Mouse (Mus musculus) embryonic facial prominence, embryonic 11.5 days (tissue): ENCODE measurements around the gene Gm4491. TPM values are rescaled to one million over a fixed set of nuclear protein-coding genes. Genes with fewer than 3 reads are reported as not detected.
"Not testable (repeated sequence)": the region's sequence is repeated elsewhere in the genome, so short reads cannot be mapped to it uniquely, and the experiment has no call there.

Source experiments
- ATAC-seq: fragments of 200-750 bp; cut with Nextera tagmentation; replicated peaks from 2 replicates; pipeline ENCODE4 v1.8.0; 2017; ENCODE audit warnings: low read depth; ENCODE audit not compliant: insufficient number of reproducible peaks, low FRiP score, low TSS enrichment
- DNase-seq: peaks from one replicate; pipeline ENCODE4 v3.0.0-alpha.2; 2015; ENCODE audit warnings: low spot score
- H3K27ac ChIP-seq: fragments of 300-500 bp; sonication (generic); replicated peaks from 2 replicates; pipeline ENCODE4 v1.5.1; 2014; ENCODE audit warnings: mild to moderate bottlenecking, low read depth, low read length, control low read depth
- H3K27me3 ChIP-seq: fragments of 300-500 bp; sonication (generic); 2 replicates; pipeline ENCODE4 v1.6.1; 2014; ENCODE audit warnings: mild to moderate bottlenecking, low read length, moderate library complexity, mixed read lengths; ENCODE audit not compliant: control insufficient read depth, insufficient read depth
- H3K36me3 ChIP-seq: fragments of 300-500 bp; sonication (generic); replicated peaks from 2 replicates; pipeline ENCODE4 v1.6.1; 2014; ENCODE audit warnings: low read depth, mild to moderate bottlenecking, low read length, moderate library complexity, mixed read lengths; ENCODE audit not compliant: control insufficient read depth, insufficient read depth
- H3K4me1 ChIP-seq: fragments of 300-500 bp; sonication (generic); 2 replicates; pipeline ENCODE4 v1.6.1; 2014; ENCODE audit warnings: low read length, mixed read lengths; ENCODE audit not compliant: control insufficient read depth, insufficient read depth
- H3K4me2 ChIP-seq: fragments of 300-500 bp; sonication (generic); 2 replicates; pipeline ENCODE4 v1.6.1; 2014; ENCODE audit warnings: low read depth, mild to moderate bottlenecking, control low read depth, low read length, moderate library complexity
- H3K4me3 ChIP-seq: fragments of 300-500 bp; sonication (generic); 2 replicates; pipeline ENCODE4 v1.5.1; 2014; ENCODE audit warnings: low read depth, low read length, control low read depth
- H3K9ac ChIP-seq: fragments of 300-500 bp; sonication (generic); replicated peaks from 2 replicates; pipeline ENCODE4 v1.6.1; 2014; ENCODE audit warnings: mild to moderate bottlenecking, control low read depth, low read length
- H3K9me3 ChIP-seq: fragments of 300-500 bp; sonication (generic); replicated peaks from 2 replicates; pipeline ENCODE4 v1.6.1; 2016; ENCODE audit warnings: mild to moderate bottlenecking, low read length, inconsistent platforms, mixed read lengths; ENCODE audit not compliant: control insufficient read depth
- WGBS: fragments of 180-500 bp; shearing (Covaris S2); extraction: QIAGEN DNeasy Blood & Tissue Kit; methylation state at CpG from one replicate; pipeline ENCODE4 v1.1.7; 2014; 5-methylcytosine and 5-hydroxymethylcytosine counted together
- polyA plus RNA-seq: library from polyadenylated mRNA; unstranded; fragments of >200 nt; fragmentation: Nextera tagmentation; extraction: Ambion mirVana; gene quantifications from 2 replicates; pipeline ENCODE4 v1.2.1, GENCODE M21; 2014

The Gm4491 gene
- polyA plus RNA-seq, 1 experiment from 2014 or later = not detected

DNA sequence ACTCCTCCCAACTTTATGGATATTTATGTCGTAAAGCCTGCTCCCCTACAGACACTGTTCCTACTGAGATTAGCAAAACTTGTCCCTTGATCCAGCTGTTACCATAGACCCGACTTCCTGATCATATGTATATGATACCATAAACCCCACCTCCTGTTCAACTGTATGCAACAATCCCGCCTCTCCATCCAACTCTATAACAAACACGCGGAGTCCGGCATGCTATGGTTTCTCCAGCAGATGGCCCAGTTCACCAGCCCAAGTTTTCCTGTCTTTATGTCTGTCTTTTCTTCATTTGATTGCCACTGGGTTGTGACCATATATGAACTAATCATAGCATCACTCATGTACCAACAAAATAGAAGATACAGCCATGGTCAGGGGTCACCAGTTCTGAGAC lies 40.1 kb downstream of the Gm4491 start:
- Histone ChIP-seq H3K36me3 (no peaks in the 10 kb centered on the region), H3K27ac (no peak overlapping the region), H3K27me3 (no peaks in the 10 kb centered on the region), H3K9ac (no peak overlapping the region), H3K4me2 (no peak overlapping the region), H3K9me3 (no peaks in the 10 kb centered on the region), H3K4me1 (no peaks in the 10 kb centered on the region), H3K4me3 (no peak overlapping the region)
- DNase-seq (no peak), ATAC-seq (no peak)
- 84% methylated on average over 6 of the region's 6 CpGs for WGBS

DNA sequence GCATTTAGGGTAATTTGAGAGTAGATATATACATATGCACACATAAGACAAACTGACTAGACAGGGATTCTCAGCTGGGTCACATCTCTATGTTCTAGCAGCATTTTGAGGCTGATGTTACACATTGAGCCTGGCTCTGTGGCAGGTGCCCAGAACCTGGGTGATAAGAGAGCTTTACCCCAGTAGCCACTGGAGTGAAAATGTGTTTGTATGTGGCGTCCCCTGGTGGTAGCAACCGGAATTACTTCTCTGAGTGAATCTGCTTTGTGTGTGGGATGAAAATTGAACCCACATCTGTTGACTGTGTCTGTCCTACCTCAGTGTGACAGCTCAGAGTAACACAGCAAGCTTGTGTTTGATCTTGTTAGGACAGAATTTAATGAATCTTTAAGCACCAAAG lies 45.8 kb downstream of the Gm4491 start:
- not testable (repeated sequence) for H3K36me3 ChIP-seq, H3K27ac ChIP-seq, H3K4me3 ChIP-seq, ATAC-seq, H3K9ac ChIP-seq, H3K27me3 ChIP-seq, H3K4me1 ChIP-seq, H3K4me2 ChIP-seq, H3K9me3 ChIP-seq
- 0% methylated on average over 2 of the region's 2 CpGs for WGBS
- DNase-seq = peak; percentile 70

DNA sequence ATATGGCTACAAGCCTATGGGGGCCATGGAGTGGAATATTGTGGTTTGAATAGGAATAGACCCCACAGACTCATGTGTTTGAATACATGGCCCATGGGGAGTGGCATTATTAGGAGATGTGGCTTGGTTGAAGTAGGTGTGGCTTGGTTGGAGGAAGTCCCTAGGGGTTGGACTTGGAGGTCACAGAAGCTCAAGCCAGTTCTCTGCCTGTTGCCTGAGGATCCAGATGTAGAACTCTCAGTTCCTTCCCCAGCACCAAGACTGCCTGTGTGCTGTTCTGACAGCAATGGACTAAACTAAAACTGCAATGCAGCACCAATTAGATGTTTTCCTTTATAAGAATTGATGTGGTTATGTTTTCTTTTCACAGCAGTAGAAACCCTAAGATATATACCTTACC lies 49.6 kb downstream of the Gm4491 start:
- Histone ChIP-seq H3K9ac (no peak overlapping the region), H3K9me3 (no peaks in the 10 kb centered on the region), H3K27me3 (no peaks in the 10 kb centered on the region), H3K4me1 (no peaks in the 10 kb centered on the region), H3K36me3 (no peaks in the 10 kb centered on the region), H3K4me2 (no peak overlapping the region), H3K4me3 (no peak overlapping the region), H3K27ac (no peak overlapping the region)
- ATAC-seq = no peak
- no peak for DNase-seq

Other genes with a start within 250 kb of the Gm4491 start
- 63.0 and 65.3 TPM in 2 replicates for gene Zmym2, start 229.2 kb downstream of the Gm4491 start, polyA plus RNA-seq
- gene Gja3, start 57.8 kb downstream of the Gm4491 start, polyA plus RNA-seq = 0.34 and 3.1 TPM in 2 replicates
- 25.0 and 28.7 TPM in 2 replicates for gene Gjb2, start 11.2 kb downstream of the Gm4491 start, polyA plus RNA-seq
- gene Gjb6, start 17.7 kb upstream of the Gm4491 start, polyA plus RNA-seq = 7.6 and 8.0 TPM in 2 replicates